Mouse (Mus musculus): ENCODE data around the gene Iqschfp. TPM values are rescaled to one million over a fixed set of nuclear protein-coding genes. Genes with fewer than 3 reads are reported as not detected.

Gene Iqschfp
- polyA plus RNA-seq, 1 experiment: not detected

DNA sequence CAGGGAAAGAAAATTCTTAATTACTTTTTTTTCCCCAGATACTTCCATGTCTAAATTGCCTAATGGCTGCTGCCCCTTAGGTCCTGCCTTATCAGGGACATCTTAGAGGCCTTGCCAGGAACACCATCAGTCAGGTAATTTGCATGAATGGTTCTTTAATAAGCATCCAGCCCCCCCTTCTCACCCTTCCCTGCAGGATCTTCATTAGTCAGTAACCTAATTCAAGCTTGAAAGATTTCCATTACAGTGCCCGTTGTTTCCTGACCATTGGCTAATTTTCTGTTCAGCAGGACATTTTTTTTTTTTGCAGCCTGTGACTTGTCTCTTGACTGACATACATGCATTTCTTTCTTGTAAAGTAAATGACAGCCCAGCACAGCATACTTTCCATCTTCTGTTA, 123.8 kb downstream of the Iqschfp start:
- H3K27ac ChIP-seq (ENCODE audit: control insufficient read depth, insufficient read depth, low read depth, low read length, poor library complexity): no peak overlapping the region
- TF ChIP-seq POLR2A (IDR thresholded peaks at IDR 0.05; ENCODE audit: borderline replicate concordance, control insufficient read depth, low read depth, low read length): no peak
- TF ChIP-seq CTCF (IDR thresholded peaks at IDR 0.05; ENCODE audit: control insufficient read depth, insufficient read depth, low read length): no peak
- 87% methylated on average over 1 of the region's 1 CpGs for WGBS
- no peaks in the 10 kb centered on the region for H3K4me1 ChIP-seq (ENCODE audit: control insufficient read depth, insufficient read depth, low read length)
- no peak overlapping the region for H3K4me3 ChIP-seq (replicated peaks; ENCODE audit: control insufficient read depth, low read depth, low read length)

GRCm38 (mm10) chr3:68019401-68019800, 127.4 kb downstream of the Iqschfp start:
- 54% methylated on average over 4 of the region's 4 CpGs for WGBS
- TF ChIP-seq POLR2A (IDR thresholded peaks at IDR 0.05; ENCODE audit: borderline replicate concordance, control insufficient read depth, low read depth, low read length): no peak
- no peak overlapping the region for H3K4me3 ChIP-seq (replicated peaks; ENCODE audit: control insufficient read depth, low read depth, low read length)
- no peak overlapping the region for H3K27ac ChIP-seq (ENCODE audit: control insufficient read depth, insufficient read depth, low read depth, low read length, poor library complexity)
- H3K4me1 ChIP-seq (ENCODE audit: control insufficient read depth, insufficient read depth, low read length): no peaks in the 10 kb centered on the region

GRCm38 (mm10) chr3:68036097-68036496, 144.1 kb downstream of the Iqschfp start:
- WGBS: 61% methylated on average over 3 of the region's 3 CpGs
- Histone ChIP-seq H3K4me1 (ENCODE audit: control insufficient read depth, insufficient read depth, low read length) (no peaks in the 10 kb centered on the region), H3K4me3 (replicated peaks; ENCODE audit: control insufficient read depth, low read depth, low read length) (no peak overlapping the region), H3K27ac (ENCODE audit: control insufficient read depth, insufficient read depth, low read depth, low read length, poor library complexity) (no peak overlapping the region)
- TF ChIP-seq CTCF (IDR thresholded peaks at IDR 0.05; ENCODE audit: control insufficient read depth, insufficient read depth, low read length) (no peak), POLR2A (IDR thresholded peaks at IDR 0.05; ENCODE audit: borderline replicate concordance, control insufficient read depth, low read depth, low read length) (no peak)

DNA sequence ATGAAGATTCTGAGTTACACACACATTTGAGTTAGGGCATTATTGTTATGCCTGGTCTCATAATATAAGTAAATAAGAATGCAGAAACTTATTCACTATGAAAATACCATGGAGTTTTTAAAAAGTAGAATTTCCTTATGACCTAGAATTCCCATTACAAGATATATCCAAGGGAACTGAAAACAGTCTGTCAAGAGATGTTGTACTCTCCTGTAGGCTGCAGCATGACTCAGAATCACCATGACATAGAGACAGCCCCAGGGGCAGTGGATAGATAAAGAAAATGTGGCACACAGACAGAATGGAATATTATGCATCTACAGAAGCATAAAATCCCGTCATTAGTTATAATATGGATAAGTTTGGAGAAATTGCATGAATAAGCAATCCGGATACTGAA, 150.9 kb downstream of the Iqschfp start:
- TF ChIP-seq CTCF (IDR thresholded peaks at IDR 0.05; ENCODE audit: control insufficient read depth, insufficient read depth, low read length) (no peak), POLR2A (IDR thresholded peaks at IDR 0.05; ENCODE audit: borderline replicate concordance, control insufficient read depth, low read depth, low read length) (no peak)
- WGBS: 86% methylated on average over 2 of the region's 2 CpGs
- no peak overlapping the region for H3K4me3 ChIP-seq (replicated peaks; ENCODE audit: control insufficient read depth, low read depth, low read length)
- H3K27ac ChIP-seq (ENCODE audit: control insufficient read depth, insufficient read depth, low read depth, low read length, poor library complexity): no peak overlapping the region
- no peaks in the 10 kb centered on the region for H3K4me1 ChIP-seq (ENCODE audit: control insufficient read depth, insufficient read depth, low read length)

GRCm38 (mm10) chr3:68045475-68046416, 153.7 kb downstream of the Iqschfp start:
- TF ChIP-seq CTCF (IDR thresholded peaks at IDR 0.05; ENCODE audit: control insufficient read depth, insufficient read depth, low read length) (peak; percentile 26; the same call in 1 of the 2 replicates), POLR2A (IDR thresholded peaks at IDR 0.05; ENCODE audit: borderline replicate concordance, control insufficient read depth, low read depth, low read length) (no peak)
- Histone ChIP-seq H3K4me3 (replicated peaks; ENCODE audit: control insufficient read depth, low read depth, low read length) (no peak overlapping the region), H3K27ac (ENCODE audit: control insufficient read depth, insufficient read depth, low read depth, low read length, poor library complexity) (no peak overlapping the region), H3K4me1 (ENCODE audit: control insufficient read depth, insufficient read depth, low read length) (no peaks in the 10 kb centered on the region)
- 45% methylated on average over 9 of the region's 9 CpGs for WGBS

- no peak for TF ChIP-seq POLR2A (IDR thresholded peaks at IDR 0.05; ENCODE audit: borderline replicate concordance, control insufficient read depth, low read depth, low read length)
- TF ChIP-seq CTCF (IDR thresholded peaks at IDR 0.05; ENCODE audit: control insufficient read depth, insufficient read depth, low read length): 0 out of 2 replicates have a peak, but pooled peaks have one; percentile 4
- 48% methylated on average over 2 of the region's 2 CpGs for WGBS
- Histone ChIP-seq H3K27ac (ENCODE audit: control insufficient read depth, insufficient read depth, low read depth, low read length, poor library complexity) (no peak overlapping the region), H3K4me1 (ENCODE audit: control insufficient read depth, insufficient read depth, low read length) (no peaks in the 10 kb centered on the region; the same call in 1 of the 2 replicates), H3K4me3 (replicated peaks; ENCODE audit: control insufficient read depth, low read depth, low read length) (no peak overlapping the region)
Measured at GRCm38 (mm10) chr3:68053538-68053937, 161.5 kb downstream of the Iqschfp start.

- no peaks in the 10 kb centered on the region; the same call in 1 of the 2 replicates for H3K4me1 ChIP-seq (ENCODE audit: control insufficient read depth, insufficient read depth, low read length)
- no peak overlapping the region for H3K4me3 ChIP-seq (replicated peaks; ENCODE audit: control insufficient read depth, low read depth, low read length)
- WGBS: 61% methylated on average over 13 of the region's 13 CpGs
- no peak overlapping the region for H3K27ac ChIP-seq (ENCODE audit: control insufficient read depth, insufficient read depth, low read depth, low read length, poor library complexity)
- TF ChIP-seq CTCF (IDR thresholded peaks at IDR 0.05; ENCODE audit: control insufficient read depth, insufficient read depth, low read length) (no peak), POLR2A (IDR thresholded peaks at IDR 0.05; ENCODE audit: borderline replicate concordance, control insufficient read depth, low read depth, low read length) (no peak)
Measured at GRCm38 (mm10) chr3:68055071-68055470, 163.0 kb downstream of the Iqschfp start.

GRCm38 (mm10) chr3:68056373-68057275, 164.6 kb downstream of the Iqschfp start:
- H3K4me1 ChIP-seq (ENCODE audit: control insufficient read depth, insufficient read depth, low read length): no peaks in the 10 kb centered on the region; the same call in 1 of the 2 replicates
- WGBS: 49% methylated on average over 23 of the region's 23 CpGs
- TF ChIP-seq CTCF (IDR thresholded peaks at IDR 0.05; ENCODE audit: control insufficient read depth, insufficient read depth, low read length): peak; percentile 54
- TF ChIP-seq POLR2A (IDR thresholded peaks at IDR 0.05; ENCODE audit: borderline replicate concordance, control insufficient read depth, low read depth, low read length): no peak

More at GRCm38 (mm10) chr3:68056373-68057275, 164.6 kb downstream of the Iqschfp start:
- H3K27ac ChIP-seq (ENCODE audit: control insufficient read depth, insufficient read depth, low read depth, low read length, poor library complexity): no peak overlapping the region
- peak overlapping the region; percentile 68 for H3K4me3 ChIP-seq (replicated peaks; ENCODE audit: control insufficient read depth, low read depth, low read length)
